Mouse (Mus musculus) activated CD4-positive, CD25-positive, alpha-beta regulatory T cell, adult 4 months (primary cell): ENCODE measurements at regions not wholly inside any gene's neighbourhood (a gene's known extent, or its start where the extent isn't known, plus 50 kb on each side); places are given as distances from the start of the nearest gene placed in this dataset.
A peak's percentile ranks its signal among the peaks of the same experiment; 100 is the strongest.

Source experiments
- ATAC-seq: one replicate; pipeline ENCODE4 v1.8.0; 2017

GRCm38 (mm10) chr10:68842023-68842735 lies 118.7 kb downstream of the Tmem26 start:
- no peak for ATAC-seq

GRCm38 (mm10) chr10:68844066-68844465 lies 120.6 kb downstream of the Tmem26 start:
- peak; percentile 40 for ATAC-seq

DNA sequence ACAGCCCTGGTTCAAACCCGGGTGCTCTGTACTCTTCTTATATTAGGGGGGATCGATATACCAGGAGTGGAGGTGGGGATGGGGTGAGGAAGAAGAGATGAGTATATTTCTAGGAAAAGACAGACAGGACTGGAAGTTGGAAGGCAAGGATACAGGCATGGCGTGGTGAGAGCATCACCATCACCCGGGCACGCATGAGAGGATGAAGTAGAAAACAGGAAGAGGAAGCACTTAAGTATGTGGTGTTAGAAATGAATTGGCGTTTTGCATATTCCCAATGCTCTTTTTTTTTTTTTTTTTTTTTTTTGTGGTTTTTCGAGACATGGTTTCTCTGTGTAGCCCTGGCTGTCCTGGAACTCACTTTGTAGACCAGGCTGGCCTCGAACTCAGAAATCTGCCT lies 121.2 kb downstream of the Tmem26 start:
- no peak for ATAC-seq

DNA sequence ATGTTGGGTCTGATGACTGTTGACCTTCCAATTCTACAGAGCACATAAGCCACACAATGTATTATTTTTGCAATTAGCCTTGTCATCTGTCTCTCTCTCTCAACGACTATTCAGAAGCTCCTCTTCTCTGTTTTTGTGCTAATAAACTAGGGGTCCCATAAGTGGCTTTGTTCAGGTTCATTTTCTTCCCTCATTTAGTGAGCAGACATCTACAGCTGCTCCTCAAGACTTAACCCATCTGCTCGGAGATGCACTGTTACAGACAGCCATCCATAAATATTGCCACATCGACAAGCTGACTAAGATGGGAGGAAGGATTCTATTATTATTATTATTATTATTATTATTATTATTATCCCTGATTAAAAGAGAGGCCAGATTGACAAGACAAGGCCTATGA lies 127.7 kb downstream of the Tmem26 start:
- ATAC-seq: no peak

DNA sequence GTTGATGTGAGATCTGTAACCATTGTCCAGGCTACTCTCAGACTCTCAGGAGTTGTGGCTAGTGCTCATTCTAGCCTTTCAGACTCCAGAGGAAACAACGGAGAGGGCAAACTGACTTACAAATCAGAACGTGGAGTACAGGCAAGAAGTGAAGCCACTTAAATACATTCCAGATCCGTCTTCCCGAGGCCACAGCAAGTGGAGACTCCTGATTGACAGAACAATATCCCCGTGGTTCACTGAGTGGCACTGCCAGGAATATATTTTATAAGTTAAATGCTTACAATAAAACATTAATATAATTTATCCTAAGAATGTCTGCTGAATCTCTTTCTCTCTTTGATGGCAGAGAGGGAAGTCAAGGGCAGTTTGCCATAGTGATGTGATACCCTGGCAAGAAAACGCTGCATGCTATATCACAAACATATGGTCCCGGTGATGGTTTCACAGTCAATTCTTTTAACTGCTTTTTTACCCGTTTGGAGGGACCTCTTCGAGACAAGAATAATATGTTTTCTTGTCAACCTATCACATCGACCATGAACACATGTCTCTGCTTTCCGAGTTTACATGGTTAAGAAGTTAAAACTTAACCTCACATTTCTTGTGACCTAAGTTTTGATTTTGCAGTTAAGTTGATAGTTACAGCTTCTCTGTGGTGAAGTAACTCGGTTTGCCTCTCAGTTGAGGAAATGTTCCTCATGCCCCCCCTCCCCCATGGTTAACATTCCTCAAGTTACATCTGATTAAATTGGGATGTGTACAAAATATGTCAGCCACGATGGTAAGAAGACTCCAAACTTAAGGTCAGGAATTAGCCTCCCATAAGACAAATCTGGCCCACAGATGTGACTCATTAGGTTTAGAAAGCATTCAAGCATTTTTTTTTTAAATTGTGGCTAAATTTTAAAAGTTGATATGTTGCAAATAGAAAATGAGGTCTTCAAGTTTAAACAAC lies 132.8 kb downstream of the Tmem26 start:
- no peak for ATAC-seq

DNA sequence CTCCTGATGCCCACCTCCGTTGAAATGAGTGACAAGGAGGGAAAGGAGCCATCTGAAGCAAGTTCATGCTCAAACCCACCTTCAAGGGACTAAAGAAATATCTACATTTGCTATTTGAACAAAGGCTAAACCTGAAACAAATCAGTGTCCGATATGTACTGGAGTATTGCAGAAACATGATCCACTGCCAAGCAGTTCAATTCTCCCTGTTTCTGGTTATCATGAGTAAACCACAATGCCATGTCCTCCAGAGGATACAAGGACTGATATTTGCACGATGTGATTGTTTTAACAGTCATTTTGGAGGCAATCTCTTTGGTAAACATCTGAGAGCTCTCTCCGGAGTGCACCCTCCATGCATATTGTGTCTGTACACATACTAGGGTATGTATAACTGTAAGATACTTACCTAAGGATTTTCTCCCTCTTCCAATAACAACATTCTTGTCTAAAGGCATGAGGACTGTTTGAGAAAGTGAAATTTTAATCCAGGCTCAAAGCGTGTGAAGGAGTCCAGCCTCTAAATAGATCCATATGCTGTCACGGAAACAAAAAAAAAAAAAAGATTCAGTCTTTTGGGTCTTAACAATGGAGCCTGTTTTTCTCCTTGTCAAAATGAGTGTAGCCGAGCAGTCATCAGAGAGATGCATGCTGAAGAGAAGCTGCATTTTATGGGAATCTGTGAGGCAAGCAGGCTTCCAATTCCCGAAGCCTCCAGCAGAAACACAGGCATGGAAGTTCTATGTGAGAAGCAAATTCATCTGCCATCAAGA lies 141.3 kb downstream of the Tmem26 start:
- ATAC-seq: no peak

- no peak for ATAC-seq
Observed at GRCm38 (mm10) chr10:68865776-68866175, 142.3 kb downstream of the Tmem26 start.

DNA sequence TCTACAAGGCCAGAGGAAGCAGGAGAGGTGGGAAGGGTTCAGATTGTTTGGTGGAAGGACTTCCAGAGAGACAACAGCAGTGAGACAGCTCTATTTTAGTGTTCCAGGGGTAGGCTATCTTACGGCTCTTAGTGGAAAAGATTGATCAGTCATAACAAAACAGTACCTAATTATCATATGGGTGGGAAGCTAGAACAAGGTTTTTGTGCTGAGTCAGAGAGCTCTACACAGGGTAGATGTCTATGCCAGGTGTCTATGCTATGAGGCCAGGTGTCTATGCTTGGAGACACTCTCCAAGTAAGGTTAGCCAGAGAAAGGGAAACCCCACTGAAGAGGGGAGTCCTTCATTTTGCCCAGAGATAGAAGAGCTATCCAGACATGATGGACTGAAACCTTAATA lies 143.9 kb downstream of the Tmem26 start:
- no peak for ATAC-seq

GRCm38 (mm10) chr10:68872102-68872501 lies 148.7 kb downstream of the Tmem26 start:
- ATAC-seq: no peak

- no peak for ATAC-seq
Observed at GRCm38 (mm10) chr10:68875641-68876040, 152.2 kb downstream of the Tmem26 start.

DNA sequence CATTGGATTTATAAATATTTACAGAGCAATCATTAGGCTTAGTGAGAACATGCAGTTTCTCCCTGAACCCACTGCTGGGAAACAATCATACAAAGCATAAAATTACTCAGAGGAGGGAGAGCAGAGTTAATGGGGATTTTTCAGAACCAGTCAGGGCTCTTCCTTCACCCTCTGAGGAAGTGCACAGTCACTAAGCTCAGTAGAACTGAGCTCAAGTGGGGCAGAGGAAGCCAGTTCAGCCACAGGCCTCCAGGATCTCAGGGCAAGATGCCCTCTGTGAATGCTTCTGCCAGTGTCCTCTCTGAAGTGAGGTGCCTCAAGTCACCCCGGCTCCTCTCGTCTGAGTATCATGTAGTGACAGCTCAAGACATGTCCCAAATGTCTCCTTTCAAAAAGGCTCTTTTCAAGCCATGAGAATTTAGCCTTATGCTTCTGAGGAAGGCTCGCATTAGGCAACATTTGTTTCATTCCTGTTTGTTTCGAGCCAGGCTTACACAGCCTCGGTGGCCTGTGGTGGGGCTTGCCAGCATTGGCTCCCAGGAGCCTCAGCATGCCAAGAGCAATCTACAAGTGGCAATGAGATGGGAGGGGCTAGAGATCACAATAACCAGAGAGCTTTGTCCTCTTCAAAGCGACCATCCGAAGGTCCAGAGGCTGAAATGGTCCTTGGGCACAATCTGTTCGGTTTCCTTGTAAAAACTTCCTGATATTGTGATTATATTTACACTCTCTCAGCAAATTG lies 169.8 kb downstream of the Tmem26 start:
- ATAC-seq: no peak

DNA sequence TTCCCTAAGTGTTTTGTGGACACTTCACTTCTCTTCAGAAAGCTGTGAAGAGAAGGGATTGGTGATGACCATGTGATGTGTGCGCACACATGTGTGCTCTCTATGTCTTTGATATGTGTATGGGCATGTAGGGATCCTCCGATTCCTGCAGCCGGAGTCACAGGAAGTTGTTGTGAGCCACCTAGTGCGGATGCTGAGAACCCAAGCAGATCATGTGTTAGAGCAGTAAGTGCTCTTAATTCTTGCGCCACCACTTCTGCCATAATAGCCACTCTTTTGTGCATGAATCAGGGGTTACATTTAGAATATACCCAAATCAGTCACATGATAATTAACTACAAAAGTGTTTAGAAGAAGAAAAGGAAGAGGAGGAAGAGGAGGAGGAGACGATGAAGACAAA lies 170.7 kb downstream of the Tmem26 start:
- ATAC-seq: no peak

GRCm38 (mm10) chr10:68897524-68897923 lies 174.1 kb downstream of the Tmem26 start:
- ATAC-seq: no peak

DNA sequence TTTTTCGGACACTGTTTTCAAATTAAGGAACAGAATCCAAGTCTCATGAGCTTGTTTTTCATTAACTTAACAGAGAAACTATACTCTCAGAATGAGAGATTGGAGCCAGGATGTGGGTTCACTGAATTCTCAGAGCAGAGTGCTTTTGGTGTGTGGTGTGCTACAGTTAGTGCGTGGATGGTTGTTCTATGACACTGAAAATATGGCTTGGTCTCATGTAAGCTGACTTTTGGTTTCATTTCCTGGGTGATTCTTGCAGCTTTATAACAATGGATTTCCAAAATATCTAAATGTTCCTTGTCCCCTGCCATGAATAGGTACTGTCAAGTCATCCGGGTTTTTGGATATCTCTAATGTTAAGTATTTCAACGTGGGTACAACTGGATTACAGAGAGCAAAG lies 177.7 kb downstream of the Tmem26 start:
- peak; percentile 79 for ATAC-seq

DNA sequence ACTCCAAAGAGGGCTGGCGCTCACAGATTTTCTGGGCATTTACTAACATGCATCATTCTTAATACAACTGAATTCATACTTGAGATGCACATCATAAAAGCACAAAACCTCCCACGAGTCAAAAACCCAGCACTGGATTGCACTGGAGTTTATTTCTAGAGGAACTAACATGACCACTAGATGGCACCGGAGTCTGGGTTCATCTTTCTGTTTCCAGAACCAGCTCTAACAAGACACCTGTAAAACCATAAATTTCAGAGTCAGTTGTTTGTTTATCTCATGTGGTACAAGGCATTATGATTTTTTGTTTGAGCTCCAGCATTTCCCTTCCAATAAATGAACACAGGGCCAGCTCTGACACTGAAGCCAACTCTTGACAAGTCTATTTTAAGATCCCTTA lies 179.2 kb downstream of the Tmem26 start:
- peak; percentile 35 for ATAC-seq

DNA sequence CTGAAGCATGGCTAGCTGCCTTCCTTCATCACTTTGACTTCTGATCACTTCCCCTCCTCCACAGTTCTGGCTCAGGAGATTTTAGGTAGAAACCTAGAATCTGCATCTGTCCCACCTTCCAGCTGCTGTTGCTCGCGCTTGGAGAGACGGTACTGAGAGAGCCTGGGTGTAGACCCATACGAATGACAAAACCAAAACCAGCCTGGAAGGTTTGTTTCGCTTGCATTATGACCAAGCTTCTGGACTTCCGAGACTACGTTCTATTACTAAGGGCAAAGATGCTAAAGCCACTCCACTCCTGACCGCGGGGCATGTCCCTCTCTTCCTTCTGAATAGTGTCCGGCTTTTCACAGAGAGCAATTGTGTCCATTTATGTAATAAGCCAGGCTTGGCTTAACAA lies 180.9 kb downstream of the Tmem26 start:
- no peak for ATAC-seq

DNA sequence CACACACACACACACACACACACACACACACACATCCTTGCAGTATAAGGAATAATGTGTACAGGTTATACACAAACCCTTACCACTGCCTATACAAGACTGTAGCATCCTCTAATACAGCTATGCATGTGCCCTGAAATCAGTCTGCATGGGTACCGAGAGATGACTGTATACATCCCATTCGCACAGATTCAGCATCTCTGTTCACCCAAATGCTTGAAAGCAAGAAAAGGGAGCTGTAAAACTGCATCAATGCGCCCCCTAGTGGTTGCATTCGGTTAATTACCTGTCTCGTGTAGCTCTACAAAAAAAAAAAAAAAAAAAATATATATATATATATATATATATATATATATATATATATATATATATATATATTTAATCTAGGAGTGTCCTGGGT lies 184.8 kb downstream of the Tmem26 start:
- ATAC-seq: no peak

DNA sequence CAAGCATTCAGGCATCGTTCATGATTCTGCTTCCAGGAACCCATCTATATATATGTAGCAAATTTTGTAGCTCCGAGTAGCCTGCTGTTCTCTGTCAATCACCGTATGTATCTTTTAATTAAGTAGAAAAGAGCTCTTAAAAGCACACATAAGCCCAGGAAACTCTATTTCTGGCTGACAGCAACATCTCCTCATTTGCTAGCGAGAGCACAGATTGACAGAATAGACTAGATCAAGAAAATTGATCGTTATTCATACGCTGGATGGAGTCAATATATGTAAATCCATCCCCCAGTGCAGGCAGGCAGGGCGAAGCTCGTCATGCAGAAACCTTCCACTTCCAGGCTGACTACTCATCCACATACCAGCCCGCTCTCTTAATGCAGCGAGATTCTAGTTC lies 185.6 kb downstream of the Tmem26 start:
- no peak for ATAC-seq

GRCm38 (mm10) chr10:68916147-68916546 lies 192.7 kb downstream of the Tmem26 start:
- ATAC-seq: peak; percentile 23

DNA sequence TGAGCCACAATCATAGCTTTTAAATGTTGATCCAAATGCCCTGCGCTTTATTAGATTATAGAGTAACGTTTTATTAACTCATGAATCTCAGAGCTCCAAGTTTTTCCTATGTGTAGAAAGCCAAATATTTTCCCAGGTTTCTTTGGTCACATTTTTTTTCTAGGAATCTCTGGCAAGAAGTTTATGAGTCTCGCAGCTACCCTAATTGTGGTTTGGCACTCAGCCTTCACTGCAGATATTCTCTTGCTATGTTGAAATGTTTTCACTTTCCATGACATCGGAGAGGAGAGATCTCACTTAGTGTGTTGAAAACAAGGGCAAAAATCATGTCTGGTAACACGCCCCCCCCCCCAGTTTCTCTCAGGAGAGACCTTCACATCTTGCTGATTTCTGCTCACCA lies 212.4 kb downstream of the Tmem26 start:
- no peak for ATAC-seq

DNA sequence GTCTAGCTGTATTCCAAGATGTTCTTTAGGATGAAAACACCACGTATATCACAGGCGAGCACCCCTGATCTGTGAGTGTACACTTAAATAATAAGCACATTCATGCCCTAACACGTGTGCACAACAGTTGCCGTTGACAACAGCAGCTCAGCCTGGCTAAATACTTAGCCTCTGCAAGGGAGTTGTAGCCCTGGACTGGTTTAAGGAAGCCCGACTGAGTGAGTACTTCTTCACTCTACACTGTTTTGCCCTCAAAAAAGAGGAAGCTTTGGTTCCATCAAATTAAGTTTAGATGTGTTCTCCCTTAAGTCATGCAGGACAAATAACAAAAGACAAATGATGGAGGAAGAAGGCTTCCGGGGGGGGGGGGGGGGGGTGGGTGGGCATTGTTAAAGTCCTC lies 208.0 kb upstream of the Rhobtb1 start:
- ATAC-seq: no peak

GRCm38 (mm10) chr10:68956539-68956938 lies 194.7 kb upstream of the Rhobtb1 start:
- ATAC-seq: no peak
